Mouse (Mus musculus) heart, embryonic 13.5 days (tissue): ENCODE measurements around the gene Dcaf11. TPM values are rescaled to one million over a fixed set of nuclear protein-coding genes. Genes with fewer than 3 reads are reported as not detected.

Experiments
- ATAC-seq: fragments of 200-750 bp; cut with Nextera tagmentation; 2 replicates; pipeline ENCODE4 v1.8.0; 2017; ENCODE audit warnings: moderate TSS enrichment; ENCODE audit not compliant: insufficient number of reproducible peaks, low FRiP score, low TSS enrichment; ENCODE audit errors: extremely low read depth
- H3K27ac ChIP-seq: fragments of 300-500 bp; sonication (generic); replicated peaks from 2 replicates; pipeline ENCODE4 v1.5.1; 2015; ENCODE audit warnings: moderate library complexity, mild to moderate bottlenecking, inconsistent platforms
- H3K27me3 ChIP-seq: fragments of 300-500 bp; sonication (generic); replicated peaks from 2 replicates; pipeline ENCODE4 v1.6.1; 2015; ENCODE audit warnings: mild to moderate bottlenecking, inconsistent platforms
- H3K36me3 ChIP-seq: fragments of 300-500 bp; sonication (generic); 2 replicates; pipeline ENCODE4 v1.6.1; 2015; ENCODE audit warnings: mild to moderate bottlenecking, inconsistent platforms
- H3K4me1 ChIP-seq: fragments of 300-500 bp; sonication (generic); 2 replicates; pipeline ENCODE4 v1.6.1; 2015; ENCODE audit warnings: inconsistent platforms
- H3K4me2 ChIP-seq: fragments of 300-500 bp; sonication (generic); 2 replicates; pipeline ENCODE4 v1.6.1; 2015; ENCODE audit warnings: inconsistent platforms, mild to moderate bottlenecking, moderate library complexity
- H3K4me3 ChIP-seq: fragments of 300-500 bp; sonication (generic); 2 replicates; pipeline ENCODE4 v1.5.1; 2015; ENCODE audit warnings: moderate library complexity, mild to moderate bottlenecking, inconsistent platforms
- H3K9ac ChIP-seq: fragments of 300-500 bp; sonication (generic); 2 replicates; pipeline ENCODE4 v1.6.1; 2015; ENCODE audit warnings: inconsistent platforms, mild to moderate bottlenecking, moderate library complexity
- H3K9me3 ChIP-seq: fragments of 300-500 bp; sonication (generic); 2 replicates; pipeline ENCODE4 v1.6.1; 2016; ENCODE audit warnings: inconsistent platforms
- WGBS: fragments of 180-500 bp; shearing (Covaris S2); methylation state at CpG from one replicate; pipeline ENCODE4 v1.1.7; 2015; ENCODE audit warnings: mixed read lengths; 5-methylcytosine and 5-hydroxymethylcytosine counted together
- polyA plus RNA-seq: library from polyadenylated mRNA; unstranded; fragments of >200 nt; fragmentation: Nextera tagmentation; extraction: Ambion mirVana; gene quantifications from 2 replicates; pipeline ENCODE4 v1.2.1, GENCODE M21; 2015

Dcaf11 gene
- polyA plus RNA-seq: 60.0 and 66.2 TPM in 2 replicates

DNA sequence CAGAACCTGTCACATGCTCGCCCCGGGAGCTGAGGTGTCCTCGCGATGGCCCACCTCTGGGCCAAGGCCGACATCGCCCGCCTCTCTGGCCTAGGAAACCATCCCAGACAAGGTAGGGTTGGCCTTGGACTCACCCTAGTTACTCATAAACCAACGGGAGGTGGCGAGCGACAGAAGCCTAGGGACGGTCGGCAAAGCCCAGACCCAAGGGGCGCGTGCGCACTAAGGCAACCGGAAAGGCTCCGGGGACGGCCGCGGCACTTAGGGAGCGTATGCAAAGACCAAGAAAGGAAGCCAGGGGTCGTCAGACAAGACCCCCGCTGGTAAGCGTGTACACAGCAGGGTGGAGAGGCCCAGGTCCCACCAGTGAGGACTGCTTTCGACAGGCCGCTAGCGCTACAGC lies at the start of gene Dcaf11:
Gene Dcaf11, plus strand, starts transcription at position 208 of the 403 bp plus-strand sequence.
- no peaks in the 10 kb centered on the region for H3K27me3 ChIP-seq
- H3K4me1 ChIP-seq: peaks cover 30% of the 10 kb centered on the region
- H3K4me2 ChIP-seq: peak within 1 kb of the TSS; percentile 78
- peak within 1 kb of the TSS; percentile 89 for H3K9ac ChIP-seq
- H3K4me3 ChIP-seq: peak within 1 kb of the TSS; percentile 69
- peak within 1 kb of the TSS; percentile 99 for H3K27ac ChIP-seq
- H3K36me3 ChIP-seq: peaks cover 26% of the 10 kb centered on the region
- ATAC-seq: peak; percentile 67
- no peaks in the 10 kb centered on the region for H3K9me3 ChIP-seq
- under 1% methylated on average over 27 of the region's 27 CpGs for WGBS

DNA sequence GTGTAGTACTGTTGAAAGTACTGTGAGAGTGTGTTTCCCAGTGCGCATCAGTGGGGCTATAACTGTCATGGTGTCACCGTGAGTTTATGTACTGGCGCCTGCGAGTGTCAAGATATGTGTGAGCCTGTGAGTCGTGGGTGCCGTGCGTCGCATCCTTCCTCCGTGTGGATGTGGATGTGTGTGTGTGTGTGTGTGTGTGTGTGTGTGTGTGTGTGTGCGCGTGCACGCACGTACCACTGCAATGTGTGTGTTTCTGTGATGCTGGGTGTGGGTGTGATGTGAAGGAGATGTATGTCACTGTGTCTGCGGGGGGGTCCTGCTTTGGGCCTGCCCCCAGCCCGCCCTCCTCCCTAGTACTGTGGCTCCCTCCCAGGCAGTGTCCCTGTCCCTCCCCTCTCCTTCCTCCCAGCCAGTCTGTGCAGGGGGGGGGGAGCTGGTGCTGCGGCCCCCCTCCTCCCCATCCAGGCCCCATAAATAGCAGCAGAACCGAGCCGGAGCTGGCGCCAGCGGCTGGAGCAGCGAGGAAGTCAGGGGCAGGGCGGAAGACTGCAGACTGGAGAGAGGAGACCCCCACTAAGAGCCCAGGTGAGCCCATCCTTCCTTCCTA lies 49.6 kb upstream of the Dcaf11 start, which contains the start of gene Cpne6:
Gene Cpne6, plus strand, starts transcription at position 321 of the 607 bp plus-strand sequence.
- peaks cover 13% of the 10 kb centered on the region for H3K4me1 ChIP-seq
- no peaks in the 10 kb centered on the region for H3K9me3 ChIP-seq
- no peaks in the 10 kb centered on the region for H3K36me3 ChIP-seq
- peaks cover 66% of the 10 kb centered on the region for H3K27me3 ChIP-seq
- peak within 1 kb of the TSS; percentile 17; the same call in 1 of the 2 replicates for H3K9ac ChIP-seq
- H3K4me3 ChIP-seq: no peak within 1 kb of the TSS
- 56% methylated on average over 21 of the region's 22 CpGs for WGBS
- no peak within 1 kb of the TSS for H3K27ac ChIP-seq
- ATAC-seq: no peak
- H3K4me2 ChIP-seq: peak within 1 kb of the TSS; percentile 42

DNA sequence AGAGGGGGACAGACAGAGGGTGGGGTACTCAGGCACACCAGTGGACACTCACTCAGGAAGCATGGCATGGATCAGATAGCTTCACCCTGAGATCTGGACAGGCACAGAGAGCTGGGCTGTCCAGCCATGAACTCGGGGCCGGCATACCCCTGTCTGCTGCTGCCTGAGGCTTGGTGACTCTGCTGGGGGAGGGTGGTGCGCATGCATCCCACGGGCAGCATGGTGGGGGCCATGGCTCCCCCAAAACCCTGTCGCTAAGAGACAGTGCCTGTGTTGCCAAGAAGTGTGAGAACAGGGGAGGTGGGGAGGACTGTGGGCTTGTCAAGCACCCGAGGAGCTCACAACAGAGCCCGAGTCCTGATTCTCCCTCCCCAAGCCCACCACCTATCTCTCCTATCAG lies 48.8 kb upstream of the Dcaf11 start:
- Histone ChIP-seq H3K9me3 (no peaks in the 10 kb centered on the region), H3K36me3 (no peaks in the 10 kb centered on the region), H3K4me1 (peaks cover 13% of the 10 kb centered on the region), H3K9ac (no peak overlapping the region), H3K4me3 (no peak overlapping the region), H3K4me2 (peak overlapping the region; percentile 42), H3K27me3 (peaks cover 74% of the 10 kb centered on the region), H3K27ac (no peak overlapping the region)
- ATAC-seq: peak; percentile 8; the same call in 1 of the 2 replicates
- WGBS: 31% methylated on average over 7 of the region's 7 CpGs

DNA sequence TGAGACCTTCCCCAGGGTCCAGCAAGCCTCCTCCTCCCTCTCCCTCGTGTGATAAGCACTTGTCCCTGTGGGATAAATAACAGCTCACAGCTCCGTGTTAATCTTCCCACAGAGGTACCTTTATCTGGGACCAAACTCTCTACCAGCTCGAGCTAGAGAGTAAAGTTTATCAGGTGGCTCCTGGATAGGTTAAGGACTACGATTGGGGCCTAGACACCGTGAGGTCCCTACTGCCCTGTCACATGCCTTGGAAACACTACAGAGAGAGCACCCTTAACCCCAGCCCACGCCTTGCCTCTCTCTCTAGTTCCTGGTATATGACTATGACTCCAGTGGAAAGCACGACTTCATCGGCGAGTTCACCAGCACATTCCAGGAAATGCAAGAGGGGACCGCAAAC lies 45.9 kb upstream of the Dcaf11 start:
- ATAC-seq: no peak
- Histone ChIP-seq H3K36me3 (no peaks in the 10 kb centered on the region), H3K4me3 (no peak overlapping the region), H3K27ac (no peak overlapping the region), H3K4me1 (peaks cover 13% of the 10 kb centered on the region), H3K27me3 (peaks cover 83% of the 10 kb centered on the region), H3K9me3 (no peaks in the 10 kb centered on the region), H3K9ac (no peak overlapping the region), H3K4me2 (no peak overlapping the region)
- 31% methylated on average over 10 of the region's 10 CpGs for WGBS

DNA sequence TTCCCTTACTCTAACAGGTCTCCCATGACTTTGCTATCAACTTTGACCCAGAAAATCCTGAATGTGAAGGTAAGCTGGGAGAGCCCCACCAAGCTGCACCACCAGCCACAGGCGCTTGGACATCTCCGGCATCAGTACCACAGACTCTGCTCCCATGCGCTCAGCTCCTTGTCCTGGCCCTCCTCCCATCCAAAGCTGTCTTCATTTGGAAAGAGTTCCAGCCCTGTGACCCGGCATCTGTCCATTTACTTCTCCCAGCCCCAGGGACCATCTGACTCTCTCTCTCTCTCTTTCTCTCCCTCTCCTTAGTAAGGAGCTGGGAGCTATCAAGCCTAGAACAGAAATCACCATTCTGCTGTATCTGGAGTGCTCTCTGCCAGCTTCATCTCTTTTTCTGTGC lies 44.0 kb upstream of the Dcaf11 start:
- no peak overlapping the region for H3K9ac ChIP-seq
- H3K4me1 ChIP-seq: peaks cover 13% of the 10 kb centered on the region
- H3K4me2 ChIP-seq: no peak overlapping the region
- H3K4me3 ChIP-seq: no peak overlapping the region
- 74% methylated on average over 4 of the region's 4 CpGs for WGBS
- H3K27me3 ChIP-seq: peaks cover 89% of the 10 kb centered on the region
- no peaks in the 10 kb centered on the region for H3K36me3 ChIP-seq
- ATAC-seq: no peak
- no peaks in the 10 kb centered on the region for H3K9me3 ChIP-seq
- H3K27ac ChIP-seq: no peak overlapping the region

DNA sequence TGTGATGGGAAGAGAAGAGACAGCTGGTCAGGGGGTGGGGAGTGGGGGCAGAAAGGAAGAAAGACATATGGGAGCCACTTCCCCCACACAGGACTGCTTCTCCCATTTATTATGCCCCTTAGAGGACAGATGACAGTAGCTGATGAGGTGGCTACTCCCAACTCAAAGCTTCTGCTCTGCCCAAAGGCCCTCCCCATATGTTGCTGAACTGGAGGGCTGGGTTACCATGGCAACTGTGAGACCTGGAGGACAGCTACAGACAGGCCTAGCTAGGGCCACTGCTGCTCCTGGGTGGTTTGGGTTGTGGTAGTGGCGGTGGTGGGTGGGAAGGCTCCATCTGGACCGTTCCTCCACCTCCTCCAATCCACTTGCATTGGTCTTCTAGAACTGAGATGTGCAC lies 40.9 kb upstream of the Dcaf11 start:
- Histone ChIP-seq H3K4me3 (no peak overlapping the region), H3K4me2 (no peak overlapping the region), H3K36me3 (no peaks in the 10 kb centered on the region), H3K9ac (no peak overlapping the region), H3K27ac (no peak overlapping the region), H3K27me3 (peaks cover 93% of the 10 kb centered on the region), H3K9me3 (no peaks in the 10 kb centered on the region), H3K4me1 (peaks cover 12% of the 10 kb centered on the region)
- no peak for ATAC-seq
- WGBS: 51% methylated on average over 2 of the region's 2 CpGs

DNA sequence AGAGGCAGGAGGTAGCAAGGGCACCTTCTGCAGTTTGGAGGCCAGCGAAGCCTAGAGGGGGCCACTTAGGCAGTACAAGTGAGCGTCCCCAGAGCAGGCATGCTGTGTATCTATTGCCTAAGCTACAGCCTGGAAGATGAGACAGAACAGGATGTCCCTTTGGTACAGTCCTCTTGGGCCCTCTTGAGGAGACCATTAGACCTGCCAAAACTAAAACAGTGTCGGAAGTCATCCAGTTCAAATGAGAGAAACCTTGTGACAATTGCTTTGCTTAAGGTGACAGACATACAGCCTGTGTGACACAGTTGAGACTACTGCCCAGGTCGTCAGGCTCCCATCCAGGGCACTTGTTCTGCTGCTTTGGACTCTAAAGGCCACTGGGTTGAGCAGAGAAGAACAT lies 40.2 kb upstream of the Dcaf11 start:
- WGBS: 55% methylated on average over 4 of the region's 4 CpGs
- Histone ChIP-seq H3K36me3 (no peaks in the 10 kb centered on the region), H3K4me3 (no peak overlapping the region), H3K27ac (no peak overlapping the region), H3K4me2 (no peak overlapping the region), H3K9ac (no peak overlapping the region), H3K27me3 (peaks cover 97% of the 10 kb centered on the region), H3K4me1 (peaks cover 18% of the 10 kb centered on the region), H3K9me3 (no peaks in the 10 kb centered on the region)
- no peak for ATAC-seq

DNA sequence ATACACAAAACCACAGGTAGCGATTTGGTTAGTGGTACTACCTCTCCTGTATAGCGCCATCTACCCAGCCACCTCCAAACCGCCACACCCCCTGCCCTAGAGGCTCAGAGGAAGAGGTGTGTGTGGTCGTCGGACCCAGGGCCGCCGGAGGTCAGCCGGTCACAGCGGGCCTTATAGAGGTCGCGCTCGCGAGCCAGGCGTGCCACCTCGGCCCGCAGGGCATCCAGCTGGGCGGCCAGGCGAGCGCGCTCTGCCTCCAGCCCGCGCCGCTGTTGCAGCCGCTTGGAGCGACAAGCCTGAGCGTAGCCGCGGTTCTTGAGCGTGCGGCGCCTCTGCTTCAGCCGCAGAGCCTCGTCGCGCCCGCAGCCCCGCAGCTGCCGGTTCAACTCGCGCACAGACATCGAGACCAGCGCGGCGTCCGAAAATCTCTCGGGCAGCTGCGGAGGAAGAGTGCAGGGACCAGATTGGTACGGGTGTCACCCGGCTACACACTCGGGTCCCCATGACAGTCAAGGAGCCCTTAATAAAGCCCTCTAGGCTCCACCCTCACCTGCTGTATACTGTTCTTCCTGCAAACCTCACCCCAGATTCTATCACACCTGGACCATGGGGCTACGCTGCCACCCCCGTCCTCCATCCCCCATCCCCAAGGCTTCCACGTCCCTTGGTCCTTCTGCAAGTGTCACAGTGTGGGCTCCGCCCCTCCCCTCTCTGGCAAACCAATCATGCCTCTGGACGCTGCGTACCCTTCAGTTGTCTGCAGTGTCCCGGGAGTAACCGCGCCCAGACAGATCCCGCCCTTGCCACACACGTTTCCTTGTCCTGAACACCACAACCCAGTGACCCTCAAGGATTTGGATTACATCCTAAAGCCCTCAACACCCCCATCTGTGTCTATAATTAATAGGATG lies 39.1 kb upstream of the Dcaf11 start:
- Histone ChIP-seq H3K9me3 (no peaks in the 10 kb centered on the region), H3K27me3 (peaks cover 97% of the 10 kb centered on the region), H3K27ac (no peak overlapping the region), H3K9ac (peak overlapping the region; percentile 78), H3K4me1 (peaks cover 25% of the 10 kb centered on the region), H3K36me3 (no peaks in the 10 kb centered on the region), H3K4me3 (peak overlapping the region; percentile 61), H3K4me2 (peak overlapping the region; percentile 94)
- ATAC-seq: no peak
- under 1% methylated on average over 61 of the region's 61 CpGs for WGBS

DNA sequence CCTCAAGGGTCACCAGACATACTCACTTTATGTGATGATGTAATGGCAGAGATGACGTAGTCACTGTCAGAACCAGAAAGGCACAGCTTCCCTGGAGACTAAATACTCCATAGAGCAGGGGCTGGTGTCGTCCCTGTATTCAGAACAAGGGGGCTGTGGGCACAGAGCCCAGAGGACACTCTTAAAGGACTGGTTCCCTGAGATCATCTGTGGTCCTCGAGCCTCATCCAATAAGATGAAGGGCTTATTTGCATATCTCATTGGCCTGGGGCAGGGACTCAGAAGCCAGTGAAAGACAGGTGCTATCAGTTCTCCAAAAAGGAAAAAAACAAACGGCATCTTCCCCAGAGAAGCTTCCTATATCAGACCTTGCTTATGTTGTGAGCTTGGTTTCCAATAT lies 35.7 kb upstream of the Dcaf11 start:
- 37% methylated on average over 4 of the region's 4 CpGs for WGBS
- no peak overlapping the region for H3K9ac ChIP-seq

DNA sequence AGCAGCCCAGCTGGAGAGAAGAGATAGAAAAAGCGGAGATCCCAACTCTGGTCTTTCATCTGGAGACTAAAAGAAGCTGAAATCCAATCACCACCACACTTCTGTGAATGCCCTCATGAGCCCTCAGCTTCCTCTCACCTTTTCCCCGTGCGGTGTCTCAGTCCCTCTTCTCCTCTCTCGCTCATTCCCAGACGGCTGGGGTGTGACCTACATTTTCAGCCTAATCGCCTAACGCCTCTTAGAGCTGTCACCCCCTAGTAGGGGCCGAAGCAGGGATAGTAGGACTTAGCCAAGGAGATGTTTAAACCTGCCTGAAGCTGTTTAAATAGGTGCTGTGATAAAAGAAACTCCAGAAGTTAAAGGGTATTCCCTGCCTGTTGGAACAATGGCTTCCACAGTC lies 35.0 kb upstream of the Dcaf11 start, which contains the start of gene Nrl:
Gene Nrl, minus strand, starts transcription at position 197 of the 400 bp plus-strand sequence.
- 13% methylated on average over 8 of the region's 8 CpGs for WGBS
- no peak within 1 kb of the TSS for H3K4me3 ChIP-seq

More for the DNA sequence above, 35.7 kb upstream of the Dcaf11 start:
- Histone ChIP-seq H3K4me2 (no peak overlapping the region), H3K4me3 (no peak overlapping the region), H3K36me3 (no peaks in the 10 kb centered on the region), H3K9me3 (no peaks in the 10 kb centered on the region), H3K27ac (no peak overlapping the region), H3K4me1 (peaks cover 25% of the 10 kb centered on the region), H3K27me3 (peaks cover 75% of the 10 kb centered on the region)
- ATAC-seq: no peak

DNA sequence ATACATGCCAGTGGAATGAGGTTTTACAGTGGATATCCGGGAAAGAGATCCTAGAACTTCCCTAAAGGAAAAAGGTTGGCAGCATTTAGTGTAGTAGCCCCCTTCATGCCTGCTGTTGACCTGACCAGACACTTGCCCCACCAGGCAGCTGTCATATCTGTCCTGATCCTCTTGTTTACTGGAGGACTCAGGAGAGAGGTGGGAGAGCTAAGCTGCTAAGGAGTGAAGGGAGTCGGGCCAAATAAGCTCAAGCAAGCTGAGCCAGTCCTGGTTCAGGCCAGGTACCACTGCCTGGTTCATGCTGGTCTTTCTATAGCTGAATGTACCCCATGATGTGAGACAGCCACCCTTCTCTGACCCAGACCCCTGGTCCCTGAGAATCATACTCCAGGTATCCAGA lies 33.1 kb upstream of the Dcaf11 start:
- Histone ChIP-seq H3K9me3 (no peaks in the 10 kb centered on the region), H3K4me2 (no peak overlapping the region), H3K27me3 (peaks cover 70% of the 10 kb centered on the region), H3K4me1 (peaks cover 13% of the 10 kb centered on the region; the same call in 1 of the 2 replicates), H3K36me3 (no peaks in the 10 kb centered on the region), H3K4me3 (no peak overlapping the region), H3K9ac (no peak overlapping the region), H3K27ac (no peak overlapping the region)
- WGBS: 66% methylated on average over 2 of the region's 2 CpGs
- no peak for ATAC-seq

More for the DNA sequence above, 35.0 kb upstream of the Dcaf11 start, which contains the start of gene Nrl:
- Histone ChIP-seq H3K9ac (no peak within 1 kb of the TSS), H3K4me2 (no peak within 1 kb of the TSS), H3K4me1 (peaks cover 25% of the 10 kb centered on the region), H3K27ac (no peak within 1 kb of the TSS), H3K27me3 (peaks cover 75% of the 10 kb centered on the region), H3K9me3 (no peaks in the 10 kb centered on the region), H3K36me3 (no peaks in the 10 kb centered on the region)
- no peak for ATAC-seq
